Mouse (Mus musculus): ENCODE data around the gene Gm17631. TPM values are rescaled to one million over a fixed set of nuclear protein-coding genes. Genes with fewer than 3 reads are reported as not detected.
"Not testable (repeated sequence)": the region's sequence is repeated elsewhere in the genome, so short reads cannot be mapped to it uniquely, and the experiment has no call there.

The Gm17631 gene
- not detected for total RNA-seq (2021)
- long read RNA-seq, experiment 1: 0 reads
- long read RNA-seq, experiment 2: 0 reads

DNA sequence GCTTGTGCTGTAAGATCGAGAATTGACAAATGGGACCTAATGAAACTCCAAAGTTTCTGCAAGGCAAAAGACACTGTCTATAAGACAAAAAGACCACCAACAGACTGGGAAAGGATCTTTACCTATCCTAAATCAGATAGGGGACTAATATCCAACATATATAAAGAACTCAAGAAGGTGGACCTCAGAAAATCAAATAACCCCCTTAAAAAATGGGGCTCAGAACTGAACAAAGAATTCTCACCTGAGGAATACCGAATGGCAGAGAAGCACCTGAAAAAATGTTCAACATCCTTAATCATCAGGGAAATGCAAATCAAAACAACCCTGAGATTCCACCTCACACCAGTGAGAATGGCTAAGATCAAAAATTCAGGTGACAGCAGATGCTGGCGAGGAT, at the start of gene Gm17631:
Gm17631 (plus strand) TSS at position 301 of the 400 bp plus-strand sequence.
- H3K4me3 ChIP-seq; intact Hi-C loops (cut with DNase I): not testable (repeated sequence)

DNA sequence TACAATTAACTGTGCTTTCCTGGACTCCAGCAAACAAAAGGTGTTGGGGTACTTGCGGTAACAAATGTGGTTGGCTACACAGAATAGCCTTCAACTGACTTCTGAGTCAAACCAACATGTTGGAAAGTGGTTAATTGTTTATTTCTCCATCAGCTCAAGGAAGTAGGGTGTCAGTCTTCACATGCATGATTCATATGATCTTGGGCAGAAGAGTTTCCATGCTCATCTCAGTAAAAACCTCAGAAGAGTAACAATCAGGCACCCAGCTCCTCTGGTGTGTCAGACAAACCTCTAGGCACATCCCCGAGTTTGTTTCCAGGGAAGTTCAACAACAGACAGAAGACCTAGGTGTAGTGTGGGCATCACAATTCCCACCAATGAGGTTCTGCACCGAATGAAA, 44.7 kb upstream of the Gm17631 start:
- no peak for DNase-seq (ENCODE audit: extremely low spot score in 1 of 2, low spot score in 2 of 2)

More for the DNA sequence above, at the start of gene Gm17631:
- not testable (repeated sequence) for DNase-seq (ENCODE audit: extremely low spot score in 1 of 2, low spot score in 2 of 2); H3K27ac ChIP-seq

DNA sequence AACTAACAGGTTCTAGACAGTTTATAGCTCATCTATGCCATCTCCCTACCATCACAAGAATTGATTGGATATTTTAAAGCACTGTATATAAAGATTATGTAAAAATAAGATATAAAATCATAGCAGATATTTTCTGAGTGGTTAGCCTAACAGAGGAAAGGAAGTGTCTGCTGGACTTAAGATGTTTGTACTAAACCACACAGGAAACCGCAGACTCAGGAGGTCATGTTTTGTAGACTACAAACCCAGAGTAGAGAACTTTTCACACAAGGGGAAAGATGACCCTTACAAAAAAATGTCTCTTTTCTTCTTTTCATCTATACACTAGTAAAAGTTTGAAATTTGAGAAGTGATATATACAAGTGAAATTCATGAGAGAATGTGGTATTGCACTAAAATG, 38.4 kb upstream of the Gm17631 start:
- Histone ChIP-seq H3K27ac (no peak overlapping the region), H3K4me3 (no peak overlapping the region)
- intact Hi-C loops (cut with DNase I): no loop called here
- TF ChIP-seq CTCF (IDR thresholded peaks at IDR 0.05): no peak
- DNase-seq (ENCODE audit: extremely low spot score in 1 of 2, low spot score in 2 of 2): no peak

More for the DNA sequence above, 44.7 kb upstream of the Gm17631 start:
- H3K4me3 ChIP-seq: no peak overlapping the region
- TF ChIP-seq CTCF (IDR thresholded peaks at IDR 0.05): no peak
- intact Hi-C loops (cut with DNase I): no loop called here
- no peak overlapping the region for H3K27ac ChIP-seq

DNA sequence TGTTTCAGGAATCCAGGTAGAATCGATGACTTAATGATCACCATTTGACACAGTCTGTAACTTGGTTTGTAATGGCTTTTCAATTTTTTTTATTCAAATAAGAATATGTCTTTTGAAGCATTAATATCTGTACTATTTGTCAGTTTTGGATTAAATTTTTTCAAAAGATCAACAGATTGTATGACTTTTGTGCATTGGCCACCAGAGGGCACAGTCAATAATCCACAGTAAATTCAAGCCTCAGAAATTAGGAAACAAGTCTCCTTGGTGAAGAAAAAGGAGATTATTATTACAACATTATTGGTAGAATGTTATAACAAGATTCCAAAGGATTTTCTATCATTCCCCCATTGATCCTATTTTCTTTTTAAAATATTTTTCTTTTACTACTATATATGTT, 36.9 kb upstream of the Gm17631 start:
- no peak overlapping the region for H3K4me3 ChIP-seq
- no peak overlapping the region for H3K27ac ChIP-seq
- TF ChIP-seq CTCF (IDR thresholded peaks at IDR 0.05): peak; percentile 31
- no peak for DNase-seq (ENCODE audit: extremely low spot score in 1 of 2, low spot score in 2 of 2)
- intact Hi-C loops (cut with DNase I): no loop called here

DNA sequence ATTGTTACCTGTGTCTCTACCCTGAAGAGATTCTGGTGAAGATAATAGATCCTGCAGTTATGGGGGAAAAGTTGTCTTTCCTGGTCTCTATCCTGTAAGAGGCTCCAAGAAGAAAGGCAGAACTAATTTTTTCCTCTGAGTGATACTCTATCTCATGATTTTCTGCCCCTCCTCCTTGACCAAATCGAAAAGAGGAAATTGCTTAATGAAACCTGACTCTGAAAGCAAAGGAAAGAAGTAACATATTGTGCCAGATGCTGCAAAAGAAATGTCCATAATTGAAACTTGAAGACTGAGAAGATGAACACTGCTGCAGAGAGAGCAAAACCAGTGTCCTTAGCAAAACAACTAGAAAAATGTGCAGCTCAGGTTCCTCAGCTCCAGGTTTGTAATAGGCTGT, 14.1 kb downstream of the Gm17631 start, which contains the start of gene Klra17:
Klra17 (minus strand) TSS at position 124 of the 400 bp plus-strand sequence.
- intact Hi-C loops (cut with DNase I): no loop called here
- no peak within 1 kb of the TSS for H3K4me3 ChIP-seq
- no peak for TF ChIP-seq CTCF (IDR thresholded peaks at IDR 0.05)
- no peak within 1 kb of the TSS for H3K27ac ChIP-seq
- DNase-seq (ENCODE audit: extremely low spot score in 1 of 2, low spot score in 2 of 2): no peak

DNA sequence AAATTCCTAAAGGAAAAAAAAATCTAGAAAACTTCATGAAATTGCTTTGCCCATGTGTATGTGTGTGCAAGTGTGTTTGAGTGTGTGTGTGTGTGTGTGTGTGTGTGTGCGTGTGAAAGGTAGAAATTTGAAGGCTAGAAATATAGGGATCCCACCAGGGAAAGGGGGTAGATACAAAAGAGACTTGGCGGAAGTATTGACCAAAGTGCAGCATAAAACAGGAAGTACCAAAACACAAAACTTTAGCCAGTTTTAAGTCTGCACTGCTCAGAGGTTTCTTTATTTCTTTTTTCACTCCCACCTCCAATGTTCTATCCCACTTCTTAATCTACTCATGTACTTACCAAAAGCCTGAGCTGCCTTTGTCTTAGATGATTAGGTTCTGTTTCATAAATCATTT, 20.1 kb downstream of the Gm17631 start:
- intact Hi-C loops (cut with DNase I): no loop called here
- DNase-seq (ENCODE audit: extremely low spot score in 1 of 2, low spot score in 2 of 2): no peak
- Histone ChIP-seq H3K4me3 (no peak overlapping the region), H3K27ac (no peak overlapping the region)
- no peak for TF ChIP-seq CTCF (IDR thresholded peaks at IDR 0.05)

Other genes starting within 250 kb of the Gm17631 start
- gene Klrk1, start 238.8 kb upstream of the Gm17631 start, total RNA-seq (2021): not detected
- not detected for gene Klrc3, start 219.3 kb upstream of the Gm17631 start, total RNA-seq (2021)
- gene Klrc2, start 202.0 kb upstream of the Gm17631 start, total RNA-seq (2021): not detected
- not detected for gene Klrc1, start 183.7 kb upstream of the Gm17631 start, total RNA-seq (2021)
- not detected for gene Klri1, start 145.5 kb upstream of the Gm17631 start, total RNA-seq (2021)
- not detected for gene Klri2, start 122.2 kb upstream of the Gm17631 start, total RNA-seq (2021)
- gene Gm156, start 78.4 kb upstream of the Gm17631 start, total RNA-seq (2021): not detected
- not detected for gene Klra17, start 14.0 kb downstream of the Gm17631 start, total RNA-seq (2021)
- not detected for gene Klra5, start 55.0 kb downstream of the Gm17631 start, total RNA-seq (2021)
- gene Klra6, start 164.3 kb downstream of the Gm17631 start, total RNA-seq (2021): not detected
- gene Klra4, start 204.6 kb downstream of the Gm17631 start, total RNA-seq (2021): not detected

Measured in left cerebral cortex, adult 2 months (tissue).